Comparison of ENCODE assay signal across 28 mouse cellular contexts in the genomic region with DNA sequence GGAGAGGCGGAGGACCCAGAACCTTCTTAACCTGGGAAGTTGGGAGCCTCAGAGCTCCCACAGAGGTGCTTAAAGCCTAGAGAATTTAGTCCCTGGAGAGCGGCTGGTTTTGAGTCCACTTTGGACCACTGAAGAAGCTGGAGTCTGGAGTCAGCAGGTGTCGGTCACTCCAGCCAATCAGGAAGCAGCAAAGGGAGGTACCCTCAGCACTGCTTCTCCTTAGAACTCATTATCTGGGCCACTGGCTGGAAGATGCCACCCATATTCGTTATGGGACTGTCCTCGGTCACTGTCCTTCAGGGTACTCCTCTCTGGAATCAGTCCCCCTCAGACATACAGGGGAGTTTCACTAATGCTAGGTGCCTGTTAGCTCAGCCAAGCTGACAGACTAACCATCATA. TPM values are rescaled to one million over a fixed set of nuclear protein-coding genes. Genes with fewer than 3 reads are reported as not detected.
A peak's percentile ranks its signal among the peaks of the same experiment; 100 is the strongest.
DNase-seq lines count a peak whose midpoint lies in the region; ATAC-seq and TF ChIP-seq lines count a peak whose summit lies in the region.
"Had no signal": no experiment of that assay in that cellular context is flagged by ENCODE, and none has a peak within 500 bp of the region (broad histone marks: within the 10 kb centered on the region; RNA-seq: fewer than 3 reads in every experiment).

No protein-coding gene starts in this region.

- H3K27ac ChIP-seq in MEL (ENCODE audit: control insufficient read depth, low read depth, low read length): peak overlapping the region; percentile 63
- peak overlapping the region; percentile 98 for H3K27ac ChIP-seq in liver, embryonic 12.5 days
- peak overlapping the region; percentile 99 for H3K27ac ChIP-seq in liver, embryonic 15.5 days (replicated peaks)
- H3K27ac ChIP-seq: embryonic facial prominence, embryonic 10.5 days; embryonic facial prominence, embryonic 13.5 days; gastrocnemius, adult 2 months; hindbrain, embryonic 12.5 days; hindbrain, embryonic 15.5 days had no signal

- no peak for TF ChIP-seq POLR2A in MEL (IDR thresholded peaks at IDR 0.05; ENCODE audit: control insufficient read depth in 1 of 2, insufficient read depth in 1 of 2, low read depth in 1 of 2, low read length in 2 of 2, poor library complexity in 1 of 2)

- H3K4me1 ChIP-seq in MEL (ENCODE audit: control insufficient read depth in 1 of 2, insufficient read depth in 2 of 2, low read length in 2 of 2): peaks cover 7 to 41% of the 10 kb centered on the region in 2 experiments
- peaks cover 57% of the 10 kb centered on the region for H3K4me1 ChIP-seq in liver, embryonic 12.5 days
- peaks cover 67% of the 10 kb centered on the region for H3K4me1 ChIP-seq in liver, embryonic 15.5 days (replicated peaks)
- H3K4me1 ChIP-seq: embryonic facial prominence, embryonic 13.5 days had no signal

- WGBS in liver, embryonic 12.5 days (ENCODE audit: insufficient replicate concordance): 76% methylated on average over 5 of the region's 5 CpGs
- 75% methylated on average over 5 of the region's 5 CpGs for WGBS in liver, embryonic 15.5 days (ENCODE audit: insufficient replicate concordance)

- TF ChIP-seq CTCF in MEL (IDR thresholded peaks at IDR 0.05 in 2 of 3, conservative IDR thresholded peaks at IDR 0.05 in 1 of 3; ENCODE audit: control insufficient read depth in 1 of 3, insufficient read depth in 1 of 3, low read depth in 2 of 3, low read length in 3 of 3, poor library complexity in 1 of 3, severe bottlenecking in 1 of 3): no peak

- no peak for ATAC-seq in liver, embryonic 12.5 days
- no peak for ATAC-seq in liver, embryonic 15.5 days (ENCODE audit: insufficient read depth)
- no peak for ATAC-seq in megakaryocyte, adult 5-6 weeks (ENCODE audit: poor library complexity, severe bottlenecking)
- ATAC-seq in inflammation-experienced regulatory T-cells, adult 6 months: no peak
- ATAC-seq: activated CD4-positive, CD25-positive, alpha-beta regulatory T cell, adult 4 months; forebrain, embryonic 14.5 days; forebrain, postnatal 0 days had no signal

- peak overlapping the region; percentile 67 for H3K4me2 ChIP-seq in liver, embryonic 12.5 days
- H3K4me2 ChIP-seq in liver, embryonic 15.5 days: peak overlapping the region; percentile 72
- H3K4me2 ChIP-seq: embryonic facial prominence, embryonic 13.5 days; heart, embryonic 11.5 days; hindbrain, embryonic 12.5 days; hindbrain, embryonic 15.5 days had no signal

- peaks cover 0 to 26% of the 10 kb centered on the region in 2 experiments; a peak in 2 of 4 replicates for H3K36me3 ChIP-seq in MEL (ENCODE audit: control insufficient read depth in 1 of 2, insufficient read depth in 2 of 2, low read length in 2 of 2)
- no peaks in the 10 kb centered on the region for H3K36me3 ChIP-seq in liver, embryonic 12.5 days
- no peaks in the 10 kb centered on the region for H3K36me3 ChIP-seq in liver, embryonic 15.5 days (replicated peaks)
- H3K36me3 ChIP-seq: embryonic facial prominence, embryonic 10.5 days; embryonic facial prominence, embryonic 13.5 days; hindbrain, embryonic 12.5 days; hindbrain, embryonic 15.5 days had no signal

- no peaks in the 10 kb centered on the region for H3K27me3 ChIP-seq in MEL (ENCODE audit: control insufficient read depth in 1 of 2, insufficient read depth in 2 of 2, low read length in 2 of 2)
- H3K27me3 ChIP-seq in liver, embryonic 12.5 days (replicated peaks): peaks cover 8% of the 10 kb centered on the region; the same call in 1 of the 2 replicates
- H3K27me3 ChIP-seq in liver, embryonic 15.5 days: peaks cover 6% of the 10 kb centered on the region; the same call in 1 of the 2 replicates
- H3K27me3 ChIP-seq: embryonic facial prominence, embryonic 13.5 days; hindbrain, embryonic 12.5 days; hindbrain, embryonic 15.5 days had no signal

- no peak overlapping the region for H3K9ac ChIP-seq in MEL (ENCODE audit: control insufficient read depth, low read depth, low read length, poor library complexity, severe bottlenecking)
- peak overlapping the region; percentile 68 for H3K9ac ChIP-seq in liver, embryonic 12.5 days
- peak overlapping the region; percentile 59; the same call in 1 of the 2 replicates for H3K9ac ChIP-seq in liver, embryonic 15.5 days
- H3K9ac ChIP-seq: embryonic facial prominence, embryonic 13.5 days; forebrain, postnatal 0 days; hindbrain, embryonic 12.5 days; hindbrain, embryonic 15.5 days had no signal

- TF ChIP-seq EP300 in MEL (IDR thresholded peaks at IDR 0.05; ENCODE audit: low read depth in 1 of 2, low read length in 2 of 2): no peak

- peak overlapping the region in 1 of 2 experiments; percentile 12; a peak in 2 of 4 replicates for H3K4me3 ChIP-seq in MEL (ENCODE audit: control insufficient read depth in 1 of 2, insufficient read depth in 1 of 2, low read depth in 2 of 2, low read length in 2 of 2)
- H3K4me3 ChIP-seq in liver, embryonic 12.5 days: no peak overlapping the region
- H3K4me3 ChIP-seq in liver, embryonic 15.5 days (replicated peaks): no peak overlapping the region
- H3K4me3 ChIP-seq: embryonic facial prominence, embryonic 10.5 days; embryonic facial prominence, embryonic 13.5 days; gastrocnemius, adult 2 months; hindbrain, embryonic 12.5 days; hindbrain, embryonic 15.5 days had no signal

- no peaks in the 10 kb centered on the region for H3K9me3 ChIP-seq in MEL (replicated peaks; ENCODE audit: insufficient read depth, low read length)
- peaks cover 7% of the 10 kb centered on the region; the same call in 1 of the 2 replicates for H3K9me3 ChIP-seq in liver, embryonic 12.5 days (replicated peaks)
- H3K9me3 ChIP-seq in liver, embryonic 15.5 days (replicated peaks): no peaks in the 10 kb centered on the region
- H3K9me3 ChIP-seq: embryonic facial prominence, embryonic 10.5 days; embryonic facial prominence, embryonic 13.5 days; hindbrain, embryonic 12.5 days; hindbrain, embryonic 15.5 days had no signal

- DNase-seq in MEL (ENCODE audit: low read depth, low spot score): peak; percentile 38
- DNase-seq in c-Kit-positive CD71-positive TER-119-positive erythroid progenitor cells, embryonic 14.5 days (ENCODE audit: low spot score): peak; percentile 62
- no peak for DNase-seq in left cerebral cortex, adult 8-10 months (ENCODE audit: low spot score in 2 of 2)
- DNase-seq in cerebellum, postnatal 4 days (ENCODE audit: low spot score in 2 of 2): no peak
- DNase-seq: adrenal gland, adult 8-10 months; adrenal gland, postnatal 25 days; cerebellum, adult 11 months; cerebellum, adult 2 months; cerebellum, adult 9-11 months; cerebellum, postnatal 25 days; embryo, embryonic 11 days; forebrain, postnatal 0 days; gastrocnemius, adult 2 months; gastrocnemius, postnatal 14 days; heart, adult 11 months had no signal

- TF ChIP-seq RAD21 in MEL (IDR thresholded peaks at IDR 0.05; ENCODE audit: low read depth, low read length): no peak

- H3K79me2 ChIP-seq in MEL (ENCODE audit: control insufficient read depth, insufficient read depth, low read length, poor library complexity): no peaks in the 10 kb centered on the region

TF ChIP-seq in MEL, 35 proteins besides CTCF, POLR2A, EP300 and RAD21 (continues in another document):
- TF ChIP-seq JUND (IDR thresholded peaks at IDR 0.05; ENCODE audit: low read depth, low read length): no peak
- no peak for TF ChIP-seq HCFC1 (IDR thresholded peaks at IDR 0.05; ENCODE audit: low read depth, low read length)
- TF ChIP-seq MYC (IDR thresholded peaks at IDR 0.05; ENCODE audit: low read depth, low read length): no peak
- no peak for TF ChIP-seq TAL1 (IDR thresholded peaks at IDR 0.05; ENCODE audit: low read length)
- no peak for TF ChIP-seq CHD1 (IDR thresholded peaks at IDR 0.05; ENCODE audit: low read depth, low read length)
- no peak for TF ChIP-seq SMC3 (IDR thresholded peaks at IDR 0.05; ENCODE audit: low read depth, low read length)
- no peak for TF ChIP-seq MYB (IDR thresholded peaks at IDR 0.05; ENCODE audit: low read depth, low read length)
- TF ChIP-seq KAT2A (conservative IDR thresholded peaks at IDR 0.05; ENCODE audit: low read depth, low read length): no peak
- no peak for TF ChIP-seq MAFK (IDR thresholded peaks at IDR 0.05; ENCODE audit: borderline replicate concordance, low read depth, low read length)
- TF ChIP-seq ZKSCAN1 (IDR thresholded peaks at IDR 0.05; ENCODE audit: low read depth, low read length): no peak

RNA-seq across cellular contexts. Expression of gene Eif5, which starts 21.9 kb away (rescaled TPM):
- 183 and 201 TPM in 2 replicates for total RNA-seq in MEL (2012; rRNA removed)
- 100 to 1,000 TPM; 276 to 330 TPM for polyA plus RNA-seq in MEL (2012; ENCODE audit: insufficient read depth in 1 of 2, insufficient read length in 2 of 2, low read depth in 1 of 2, low replicate concordance in 2 of 2, missing spikeins in 1 of 2)
- polyA plus RNA-seq in liver, embryonic 12.5 days (2016; fragmentation: Nextera tagmentation; extraction: Ambion mirVana): 664 and 670 TPM in 2 replicates
- polyA plus RNA-seq in liver, embryonic 15.5 days (2015; fragmentation: Nextera tagmentation; extraction: Ambion mirVana): 499 and 578 TPM in 2 replicates
- total RNA-seq in left cerebral cortex, adult 8-10 months (2022): 100 to 1,000 TPM; 244 to 339 (median 284) TPM
- total RNA-seq in megakaryocyte, adult 5-6 weeks (2015): 255 and 299 TPM in 2 replicates
- total RNA-seq in megakaryocyte, adult 5-6 weeks (2017): 203 and 252 TPM in 2 replicates
- polyA plus RNA-seq in inflammation-experienced regulatory T-cells, adult 6 months (2017; shearing (Covaris generic)): 100 to 1,000 TPM in 2 of 3 experiments, 10 to 100 TPM in 1; 80.7 to 196 (median 189) TPM

RNA-seq across cellular contexts. Expression of gene Gm266, which starts 30.3 kb away (rescaled TPM):
- not detected in 2 replicates for total RNA-seq in MEL (2012; rRNA removed)
- polyA plus RNA-seq in MEL (2012; ENCODE audit: insufficient read depth in 1 of 2, insufficient read length in 2 of 2, low read depth in 1 of 2, low replicate concordance in 2 of 2, missing spikeins in 1 of 2): not detected
- polyA plus RNA-seq in liver, embryonic 12.5 days (2016; fragmentation: Nextera tagmentation; extraction: Ambion mirVana): 1.8 and 2.4 TPM in 2 replicates
- polyA plus RNA-seq in liver, embryonic 15.5 days (2015; fragmentation: Nextera tagmentation; extraction: Ambion mirVana): 0.56 and 0.62 TPM in 2 replicates
- 1 to 10 TPM; 3.0 to 5.1 (median 3.8) TPM for total RNA-seq in left cerebral cortex, adult 8-10 months (2022)
- total RNA-seq in megakaryocyte, adult 5-6 weeks (2015): not detected in 2 replicates
- total RNA-seq in megakaryocyte, adult 5-6 weeks (2017): not detected in 2 replicates
- polyA plus RNA-seq in inflammation-experienced regulatory T-cells, adult 6 months (2017; shearing (Covaris generic)): not detected
- total RNA-seq: adrenal gland, adult 8-10 months; adrenal gland, postnatal 25 days; hematopoietic stem cell, adult 5-6 weeks had no signal
- polyA plus RNA-seq: activated CD4-positive, CD25-positive, alpha-beta regulatory T cell, adult 4 months; CD4-positive, CD25-positive, alpha-beta regulatory T cell, adult 4 months had no signal

RNA-seq across cellular contexts. Expression of gene Mark3, which starts 58.4 kb away (rescaled TPM):
- 60.2 and 71.6 TPM in 2 replicates for total RNA-seq in MEL (2012; rRNA removed)
- 10 to 100 TPM in 1 of 2 experiments, not detected in 1; 43.9 TPM for polyA plus RNA-seq in MEL (2012; ENCODE audit: insufficient read depth in 1 of 2, insufficient read length in 2 of 2, low read depth in 1 of 2, low replicate concordance in 2 of 2, missing spikeins in 1 of 2)
- 32.9 and 35.2 TPM in 2 replicates for polyA plus RNA-seq in liver, embryonic 12.5 days (2016; fragmentation: Nextera tagmentation; extraction: Ambion mirVana)
- polyA plus RNA-seq in liver, embryonic 15.5 days (2015; fragmentation: Nextera tagmentation; extraction: Ambion mirVana): 13.3 and 17.4 TPM in 2 replicates
- total RNA-seq in left cerebral cortex, adult 8-10 months (2022): 10 to 100 TPM; 84.7 to 97.3 (median 85.8) TPM
- total RNA-seq in megakaryocyte, adult 5-6 weeks (2015): 61.6 and 69.6 TPM in 2 replicates
- 77.3 and 80.9 TPM in 2 replicates for total RNA-seq in megakaryocyte, adult 5-6 weeks (2017)
- polyA plus RNA-seq in inflammation-experienced regulatory T-cells, adult 6 months (2017; shearing (Covaris generic)): 10 to 100 TPM; 16.4 to 45.8 (median 41.1) TPM

Comparison
In these comparisons a context has a peak if more than half of its experiments do, and no peak if none do; other contexts are left out.
1. DNase-seq: peak in MEL (single experiment) and c-Kit-positive CD71-positive TER-119-positive erythroid progenitor cells, embryonic 14.5 days (single experiment); none in left cerebral cortex, adult 8-10 months (0 of 2) and cerebellum, postnatal 4 days (0 of 2).
2. Peak in every context shown above with its lines, with median percentiles within 50 percentile points of each other: H3K27ac ChIP-seq.